Mouse (Mus musculus) leukemia stem cell, adult 10-12 weeks (primary cell): Measurements from ENCODE around the gene Zbtb6. TPM values are rescaled to one million over a fixed set of nuclear protein-coding genes. Genes with fewer than 3 reads are reported as not detected.

Source experiments
- polyA plus RNA-seq: library from polyadenylated mRNA; stranded (reverse); fragments of >175 nt; gene quantifications from 2 replicates; pipeline ENCODE4 v1.2.3, GENCODE M21; 2012; ENCODE audit warnings: low replicate concordance

Zbtb6 gene
- 0.89 and 1.2 TPM in 2 replicates for polyA plus RNA-seq

DNA sequence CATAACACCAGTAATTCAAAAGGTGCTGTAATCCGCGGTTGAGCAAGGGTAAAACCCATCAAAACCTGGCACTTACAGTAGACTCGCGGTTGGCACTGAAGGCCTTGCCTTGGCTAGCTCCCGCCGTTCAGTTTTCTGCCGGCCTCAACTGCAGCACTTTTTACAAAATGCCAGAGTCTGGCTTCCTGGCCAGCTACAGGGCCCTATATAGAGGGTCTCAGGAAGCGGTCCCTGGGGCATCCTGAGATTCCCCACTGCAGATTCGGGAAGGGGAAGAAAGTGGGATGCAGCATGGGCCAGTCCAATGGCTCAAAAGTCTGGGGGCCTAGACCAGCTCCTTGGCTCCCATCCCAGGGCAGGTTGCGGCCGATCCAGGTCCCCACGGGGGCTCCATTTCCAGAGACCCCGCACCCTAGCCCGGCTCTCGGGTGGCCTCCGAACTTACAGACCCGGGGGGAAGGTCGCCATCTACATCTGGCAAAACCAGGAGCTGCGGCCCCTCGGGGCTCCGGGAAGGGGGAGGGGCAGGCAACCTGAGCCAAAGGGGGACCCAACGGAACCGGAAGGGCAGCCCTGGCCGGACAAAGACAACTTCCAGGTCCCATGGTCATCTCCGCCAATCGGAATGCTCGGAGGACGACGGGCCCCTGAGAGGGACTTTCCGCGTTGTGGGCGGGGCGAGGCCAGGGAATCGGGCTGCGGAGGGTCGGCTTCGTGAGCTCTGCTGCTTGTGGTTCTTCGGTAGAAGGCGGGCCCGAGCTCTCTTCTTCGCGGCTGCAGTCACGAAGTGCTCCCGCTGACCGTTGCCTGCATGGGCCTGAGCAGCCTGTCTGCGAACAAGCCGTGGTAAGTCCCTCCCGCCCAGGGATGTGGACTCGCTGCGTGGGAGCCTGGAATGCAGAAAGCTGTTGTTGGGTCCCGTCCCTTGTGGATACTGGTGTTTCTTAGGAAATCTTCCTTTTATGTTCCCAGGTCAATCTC lies at the start of gene Zbtb6, which contains the start of the genes Zbtb26 and Rabgap1:
Zbtb6 (minus strand) TSS at position 561 of the 981 bp plus-strand sequence.
Zbtb26 (minus strand) TSS at position 525 of the 981 bp plus-strand sequence.
Rabgap1 (plus strand) TSS at position 669 of the 981 bp plus-strand sequence.

DNA sequence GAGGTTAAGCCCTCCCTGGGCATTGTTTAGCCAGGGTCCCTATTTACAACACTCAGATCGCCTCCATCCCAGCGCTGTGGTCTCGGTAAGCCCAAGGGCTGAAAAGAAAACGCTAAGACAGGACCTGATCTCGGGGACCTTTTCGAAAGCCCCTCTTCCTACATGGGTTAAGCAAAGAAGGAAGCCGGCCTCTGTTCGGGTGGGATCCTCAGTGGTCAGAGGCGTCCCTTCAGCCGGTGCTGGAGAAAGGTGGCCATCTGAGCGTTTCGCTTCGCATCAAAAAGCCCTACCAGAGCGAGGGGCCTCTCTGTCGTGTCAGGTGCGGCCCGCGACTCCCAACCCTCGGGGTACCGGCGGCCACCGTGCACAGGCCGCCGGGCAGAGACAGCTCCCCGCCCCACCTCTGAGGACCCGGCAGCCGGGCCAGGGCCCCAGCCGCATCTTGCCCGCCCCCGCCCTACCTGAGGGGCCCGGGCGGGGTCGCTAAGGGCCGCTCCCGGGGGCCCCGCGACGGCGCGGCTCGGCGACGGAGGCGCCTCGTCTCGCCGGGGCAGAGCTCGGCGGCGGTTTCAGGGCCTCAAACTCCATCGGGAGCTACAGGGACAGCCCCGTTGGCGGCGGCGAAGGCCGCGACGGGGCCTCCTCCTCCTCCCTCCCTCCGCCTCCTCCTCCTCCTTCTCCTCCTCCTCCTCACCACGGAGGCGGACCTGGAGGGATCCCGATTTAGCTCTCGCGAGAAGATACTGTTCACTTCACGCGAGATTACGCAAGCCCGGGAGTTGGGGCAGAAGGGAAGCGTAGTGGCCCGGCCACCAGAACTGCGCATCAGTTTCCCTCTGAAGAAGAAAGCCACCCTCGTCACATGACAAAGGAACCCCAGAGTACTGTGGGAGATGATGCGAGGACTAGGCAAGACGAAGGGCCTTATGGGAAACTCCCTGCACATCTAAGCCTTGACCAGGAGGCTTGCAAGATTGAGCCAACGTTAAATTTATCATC lies 20.4 kb downstream of the Zbtb6 start, which contains the start of gene Rc3h2:
Rc3h2 (minus strand) TSS at position 598 of the 999 bp plus-strand sequence.

Other genes with a start within 250 kb of the Zbtb6 start
- not detected in 2 replicates for gene Olfr366, start 231.6 kb downstream of the Zbtb6 start, polyA plus RNA-seq
- gene Olfr368, start 116.7 kb downstream of the Zbtb6 start, polyA plus RNA-seq, result not detected in 2 replicates
- 2.6 and 3.6 TPM in 2 replicates for gene Pdcl, start 83.8 kb downstream of the Zbtb6 start, polyA plus RNA-seq
- 1.3 and 1.9 TPM in 2 replicates for gene Rc3h2, start 20.3 kb downstream of the Zbtb6 start, polyA plus RNA-seq
- gene Zbtb26, start within 50 bp of the Zbtb6 start, polyA plus RNA-seq, result 0.23 and 0.63 TPM in 2 replicates
- gene Rabgap1, start 108 bp upstream of the Zbtb6 start, polyA plus RNA-seq, result 1.3 and 2.3 TPM in 2 replicates
- gene Gpr21, start 73.2 kb upstream of the Zbtb6 start, polyA plus RNA-seq, result not detected in 2 replicates